Mouse (Mus musculus): ENCODE results near the gene Rapgef6.
"Not testable (repeated sequence)": the region's sequence is repeated elsewhere in the genome, so short reads cannot be mapped to it uniquely, and the experiment has no call there.

The Rapgef6 gene

DNA sequence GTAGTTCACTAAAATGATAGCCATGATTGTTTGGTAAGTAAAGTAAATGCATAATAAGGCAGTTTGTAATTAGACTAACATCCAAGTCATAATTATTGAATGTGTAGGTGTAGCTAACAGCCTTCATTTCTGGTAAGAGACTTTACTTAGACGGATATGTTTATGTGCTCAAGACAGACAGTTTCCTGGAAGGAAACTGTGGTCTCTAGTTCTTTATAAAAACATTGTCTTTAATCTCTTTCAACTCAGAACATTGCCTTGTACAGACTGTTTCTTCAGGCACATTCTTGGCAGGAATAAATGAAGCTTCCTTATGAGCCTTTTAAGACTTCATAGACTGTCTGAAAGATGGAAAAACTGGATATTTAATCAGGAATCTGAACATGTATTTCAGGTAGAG is 45.3 kb downstream of the Rapgef6 start:
- DNase-seq (ENCODE audit: low read depth, low spot score), result no peak

DNA sequence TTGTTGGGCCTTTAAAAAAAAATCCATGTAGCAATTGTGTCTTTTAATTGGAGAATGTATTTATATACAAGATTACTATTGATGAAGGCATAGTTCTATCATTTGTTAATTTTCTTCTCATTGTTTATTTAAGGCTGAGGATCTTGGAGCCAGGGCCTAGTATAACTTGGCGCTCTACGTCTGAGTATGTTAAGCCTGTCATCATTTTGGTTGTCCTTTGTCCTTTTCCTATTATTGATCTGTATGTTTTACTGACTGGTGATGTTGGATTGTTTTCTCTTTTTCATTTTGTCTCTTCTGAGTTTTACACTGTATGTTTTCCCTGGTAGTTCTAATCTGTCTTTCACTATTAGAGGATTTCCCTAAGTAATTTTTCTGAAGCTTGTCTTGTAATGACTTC is 52.1 kb downstream of the Rapgef6 start:
- DNase-seq (ENCODE audit: low read depth, low spot score), result no peak

DNA sequence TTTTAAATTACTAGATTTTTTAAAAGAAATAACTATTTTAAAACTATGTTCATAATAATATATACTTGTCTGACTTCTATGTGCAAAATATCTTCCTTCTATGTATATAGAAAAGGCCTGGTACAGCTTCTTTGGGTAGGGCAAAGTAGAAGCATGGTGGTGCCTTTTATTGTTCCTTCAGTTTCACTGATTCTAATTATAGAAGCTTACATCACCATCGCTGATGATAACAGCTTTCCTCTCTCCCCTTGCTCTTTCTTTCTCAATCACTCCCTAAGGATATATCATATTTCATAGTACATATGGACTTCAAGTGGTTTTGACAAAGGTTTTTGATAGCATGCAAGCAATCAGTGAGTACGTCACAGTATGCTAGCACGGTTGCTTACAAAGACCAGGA is 69.9 kb downstream of the Rapgef6 start:
- no peak for DNase-seq (ENCODE audit: low read depth, low spot score)

DNA sequence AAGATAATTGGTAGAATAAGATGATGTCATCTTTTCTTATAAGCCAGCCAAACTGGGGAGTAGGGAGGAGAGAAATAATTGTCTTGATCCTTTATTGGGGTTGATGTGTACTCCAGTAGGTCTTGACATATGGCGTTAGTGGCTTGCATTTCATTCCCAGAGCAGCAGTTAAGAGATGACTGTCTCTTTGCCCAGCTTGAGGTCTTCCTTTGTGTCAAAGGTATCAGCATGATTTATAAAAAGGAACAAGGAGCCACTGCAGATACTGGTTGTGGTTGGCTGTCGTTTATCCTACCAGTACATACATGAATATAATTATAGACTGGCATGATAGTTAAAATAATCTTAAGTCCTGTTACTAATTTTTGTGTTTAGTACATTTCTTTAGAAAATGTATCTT is 71.4 kb downstream of the Rapgef6 start:
- DNase-seq (ENCODE audit: low read depth, low spot score), result peak; percentile 80

DNA sequence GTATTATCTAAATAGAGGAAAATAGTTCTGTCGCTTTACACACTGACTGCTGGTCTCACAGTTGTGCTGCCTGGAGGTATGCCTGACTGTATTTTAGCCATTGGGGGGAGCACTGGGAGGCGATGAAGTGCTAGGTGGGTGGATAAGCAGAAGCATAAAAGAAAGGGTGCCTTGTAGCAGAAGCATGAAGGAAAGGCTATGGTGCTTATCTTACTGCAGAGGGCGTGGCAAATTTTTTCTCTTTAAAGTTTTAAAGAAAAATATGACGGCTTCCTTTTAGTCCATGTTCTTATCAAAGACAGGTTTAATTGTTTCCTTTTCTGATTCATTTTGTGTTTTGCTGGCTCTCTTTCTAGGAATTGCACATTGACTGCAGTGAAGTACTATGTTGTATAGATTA is 72.4 kb downstream of the Rapgef6 start:
- peak; percentile 80 for DNase-seq (ENCODE audit: low read depth, low spot score)

DNA sequence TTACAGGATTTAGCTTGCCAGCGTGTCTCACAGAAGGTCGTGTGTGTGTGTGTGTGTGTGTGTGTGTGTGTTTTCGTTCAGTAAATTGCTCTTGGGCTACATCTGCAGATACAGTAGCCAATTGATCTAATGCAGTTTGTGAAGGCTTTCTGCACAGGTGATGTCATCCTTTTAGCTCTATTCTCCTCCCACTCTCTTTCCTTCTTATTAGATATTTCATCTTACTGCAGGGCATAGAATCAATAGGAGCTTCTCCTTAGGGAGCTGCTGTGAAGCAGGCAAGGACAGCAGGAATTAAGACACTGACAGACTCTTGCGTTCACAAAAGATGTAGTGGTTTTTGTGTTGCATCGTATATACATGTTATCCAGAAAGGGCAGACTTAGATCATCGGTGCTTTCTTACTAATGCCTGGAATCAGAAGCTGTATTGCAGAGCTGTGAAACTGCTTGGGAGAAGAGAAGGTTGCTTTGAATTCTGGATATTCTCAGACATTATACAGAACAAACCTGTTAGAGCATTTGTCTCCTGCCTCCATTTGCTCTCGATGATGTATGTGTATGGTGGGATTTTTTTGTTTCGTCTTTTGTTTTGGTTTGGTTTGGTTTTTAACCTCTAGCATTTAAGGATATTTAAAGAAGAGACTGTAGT is 73.4 kb downstream of the Rapgef6 start:
- DNase-seq (ENCODE audit: low read depth, low spot score), result peak; percentile 70

DNA sequence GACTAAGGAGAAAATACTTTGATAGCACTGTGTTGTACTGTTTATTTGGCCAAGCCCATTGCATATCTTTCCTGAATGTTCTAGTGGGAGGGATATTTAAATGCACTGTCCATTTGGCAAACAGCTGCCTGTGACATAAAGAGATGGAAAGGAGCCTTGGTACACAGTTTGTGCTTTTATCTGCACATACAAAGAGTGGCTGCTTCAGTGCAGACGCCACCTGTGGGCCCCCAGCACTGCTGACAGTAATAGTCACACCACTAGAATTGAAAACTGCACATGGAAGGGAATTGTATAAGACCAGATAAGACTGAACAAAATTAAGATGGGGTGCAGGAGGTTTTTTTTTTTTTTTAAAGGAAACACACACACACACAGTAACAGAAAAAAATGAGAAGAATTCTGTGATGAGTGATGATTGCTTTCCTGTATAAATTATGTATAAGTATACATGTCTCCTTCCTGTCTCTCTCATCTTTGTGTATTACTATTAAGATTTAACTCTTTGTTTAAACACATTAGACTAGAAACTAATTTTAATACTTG is 75.3 kb downstream of the Rapgef6 start:
- DNase-seq (ENCODE audit: low read depth, low spot score), result peak; percentile 59

DNA sequence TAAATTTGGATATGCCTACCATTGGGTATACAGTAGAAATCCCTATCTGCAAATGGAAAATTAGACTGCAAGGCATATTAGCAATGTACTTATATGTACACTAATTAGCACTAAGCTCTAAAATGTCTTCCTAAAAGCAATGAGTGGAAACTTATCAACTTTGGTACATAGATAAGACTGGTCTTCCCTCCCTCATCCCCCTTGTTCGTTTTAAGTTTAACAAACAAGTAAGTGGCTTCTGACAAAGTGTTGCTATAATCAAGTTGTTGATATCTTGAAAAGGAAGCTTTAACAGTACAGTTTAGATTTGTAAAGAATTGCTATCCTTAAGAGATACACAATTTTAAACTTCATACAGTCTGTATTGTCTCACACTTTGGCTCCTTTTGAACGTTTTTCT is 78.5 kb downstream of the Rapgef6 start:
- DNase-seq (ENCODE audit: low read depth, low spot score), result no peak

DNA sequence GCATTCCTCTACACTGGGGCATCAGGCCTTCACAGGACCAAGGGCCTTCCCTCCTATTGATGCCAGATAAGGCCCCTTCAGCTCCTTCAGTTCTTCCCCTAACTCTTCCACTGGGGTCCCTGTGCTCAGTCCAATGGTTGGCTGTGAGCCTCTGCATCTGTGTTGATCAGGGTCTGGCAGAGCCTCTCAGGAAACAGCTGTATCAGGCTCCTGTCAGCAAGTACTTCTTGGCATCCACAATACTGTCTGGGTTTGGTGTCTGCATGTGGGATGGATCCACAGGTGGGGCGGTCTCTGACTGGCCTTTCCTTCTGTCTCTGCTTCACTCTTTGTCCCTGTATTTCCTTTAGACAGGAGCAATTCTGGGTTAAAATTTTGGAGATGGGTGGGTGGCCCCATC is 80.1 kb downstream of the Rapgef6 start:
- not testable (repeated sequence) for DNase-seq (ENCODE audit: low read depth, low spot score)

DNA sequence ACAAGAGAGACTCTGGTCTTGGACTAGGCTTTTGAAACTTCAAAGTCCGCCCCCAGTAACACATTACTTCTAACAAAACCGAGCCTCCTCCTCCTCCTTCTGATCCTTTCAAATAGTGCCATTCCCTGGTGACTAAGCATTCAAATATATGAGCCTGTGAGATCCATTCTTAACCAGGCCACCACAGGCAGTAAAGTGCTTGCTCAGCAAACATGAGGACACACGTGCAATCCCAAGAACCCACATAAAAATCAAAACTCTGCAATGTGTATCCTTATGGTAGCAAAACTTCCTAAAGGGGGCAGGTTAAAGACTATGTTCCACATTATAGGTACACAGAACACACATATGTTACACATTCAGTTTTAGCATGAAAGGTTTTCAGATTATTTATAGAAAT is 81.8 kb downstream of the Rapgef6 start:
- peak; percentile 25 for DNase-seq (ENCODE audit: low read depth, low spot score)

DNA sequence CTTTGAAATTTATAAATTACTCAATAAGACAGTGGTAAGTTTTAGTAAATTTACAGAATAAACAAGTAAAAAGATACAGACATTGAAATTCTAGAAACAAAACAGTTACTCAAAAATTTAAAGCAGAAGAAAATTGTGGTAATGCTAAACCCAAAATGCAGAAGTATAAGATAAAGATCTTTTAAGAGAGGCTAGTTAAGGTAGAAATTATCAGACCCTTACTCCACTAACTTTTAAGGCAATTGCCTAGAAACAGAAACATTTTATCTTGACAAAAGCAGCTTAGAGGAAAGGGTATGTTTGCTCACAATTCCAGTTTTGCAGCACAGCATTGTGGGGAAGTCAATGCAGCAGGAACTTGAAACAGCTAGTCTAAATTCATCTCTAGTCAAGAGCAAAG is 91.0 kb downstream of the Rapgef6 start:
- no peak for DNase-seq (ENCODE audit: low read depth, low spot score)

DNA sequence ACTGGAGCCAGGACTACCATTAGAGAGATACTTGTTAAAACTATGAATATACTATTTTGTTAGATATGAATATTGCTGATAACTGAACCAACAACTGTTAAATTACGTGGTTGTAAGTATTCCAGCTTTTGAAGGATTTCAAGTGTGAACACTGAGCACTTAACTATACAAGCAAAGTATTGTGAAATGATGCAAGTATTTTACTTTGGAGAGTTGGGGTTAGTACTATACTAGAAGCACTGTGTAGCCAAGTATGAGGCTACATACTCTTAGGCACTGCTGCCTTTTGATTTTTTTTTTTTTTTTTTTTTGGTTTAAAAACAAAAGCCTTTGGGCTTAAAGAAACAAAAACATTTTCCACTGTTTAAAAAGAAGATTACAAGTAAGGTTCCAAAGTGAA is 91.9 kb downstream of the Rapgef6 start:
- no peak for DNase-seq (ENCODE audit: low read depth, low spot score)

DNA sequence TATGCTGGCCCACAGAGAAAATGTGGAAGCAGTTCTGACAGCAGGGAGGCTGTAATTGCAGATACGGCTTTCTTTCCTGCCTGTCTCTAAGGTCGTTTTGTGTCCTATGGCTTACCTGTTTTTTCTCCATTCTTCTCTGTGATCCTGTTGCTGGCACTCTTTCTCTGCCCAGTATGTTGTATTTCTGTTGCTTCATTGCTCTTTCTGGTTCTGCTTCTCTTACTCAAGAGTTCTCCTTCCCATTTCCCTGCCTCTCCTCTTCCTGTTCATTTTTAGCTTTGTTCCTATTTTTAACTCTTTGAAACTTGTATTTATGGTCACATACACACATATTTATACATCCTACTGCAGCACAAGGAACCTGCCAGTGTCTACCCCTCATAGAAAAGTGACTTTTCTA is 96.2 kb downstream of the Rapgef6 start:
- no peak for DNase-seq (ENCODE audit: low read depth, low spot score)

DNA sequence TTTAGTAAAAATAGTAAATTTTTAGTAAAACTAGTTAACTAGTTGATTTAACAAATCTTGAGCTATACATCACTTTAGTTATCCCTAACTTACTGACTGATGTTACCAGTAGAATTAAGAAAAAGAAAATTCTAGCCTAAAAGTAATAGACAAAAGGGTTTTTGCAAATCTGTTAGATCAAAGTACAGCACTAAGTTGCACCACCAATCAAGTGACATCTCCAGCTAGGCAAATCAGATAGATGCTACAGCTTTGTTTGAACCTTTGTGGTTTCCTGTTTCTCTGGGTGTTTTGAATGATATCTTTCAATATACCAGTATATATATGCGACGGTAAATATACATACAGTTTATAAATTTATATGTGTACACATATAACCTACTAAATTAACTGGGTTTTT is 99.1 kb downstream of the Rapgef6 start:
- no peak for DNase-seq (ENCODE audit: low read depth, low spot score)

DNA sequence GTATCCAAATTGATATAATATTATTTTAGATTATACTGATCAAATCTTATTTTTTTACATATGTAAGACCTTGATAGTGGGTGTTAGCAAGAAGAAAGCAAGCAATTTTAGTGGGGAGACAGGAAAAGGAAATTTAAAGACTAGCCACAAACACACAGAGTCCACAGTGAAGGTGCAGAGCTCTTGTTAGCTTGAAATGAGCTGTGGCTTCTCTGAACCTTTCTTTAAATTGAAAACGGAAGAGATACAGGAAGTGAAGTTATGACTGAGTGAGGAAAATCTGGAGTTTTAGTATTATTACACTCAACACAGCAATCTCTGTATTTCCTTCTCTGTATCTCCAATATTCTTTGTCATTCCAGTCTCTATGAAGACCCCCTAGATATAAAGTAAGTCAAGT is 104.3 kb downstream of the Rapgef6 start:
- DNase-seq (ENCODE audit: low read depth, low spot score), result no peak

DNA sequence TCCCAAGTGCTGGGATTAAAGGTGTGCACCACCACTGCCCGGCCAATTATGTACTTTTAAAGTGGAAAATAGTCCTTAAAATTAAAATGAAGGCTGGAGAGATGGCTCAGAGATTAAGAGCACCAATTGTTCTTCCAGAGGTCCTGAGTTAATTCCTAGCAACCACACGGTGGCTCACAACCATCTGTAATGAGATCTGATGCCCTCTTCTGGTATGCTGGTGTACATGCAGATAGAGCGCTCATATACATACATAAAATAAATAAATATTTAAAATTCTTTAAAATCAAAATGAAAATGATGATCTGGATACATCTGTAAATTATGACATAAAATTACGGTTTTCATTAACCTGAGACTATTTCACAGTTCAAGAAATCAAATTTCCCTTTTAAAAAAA is 123.8 kb downstream of the Rapgef6 start:
- no peak for DNase-seq (ENCODE audit: low read depth, low spot score)

DNA sequence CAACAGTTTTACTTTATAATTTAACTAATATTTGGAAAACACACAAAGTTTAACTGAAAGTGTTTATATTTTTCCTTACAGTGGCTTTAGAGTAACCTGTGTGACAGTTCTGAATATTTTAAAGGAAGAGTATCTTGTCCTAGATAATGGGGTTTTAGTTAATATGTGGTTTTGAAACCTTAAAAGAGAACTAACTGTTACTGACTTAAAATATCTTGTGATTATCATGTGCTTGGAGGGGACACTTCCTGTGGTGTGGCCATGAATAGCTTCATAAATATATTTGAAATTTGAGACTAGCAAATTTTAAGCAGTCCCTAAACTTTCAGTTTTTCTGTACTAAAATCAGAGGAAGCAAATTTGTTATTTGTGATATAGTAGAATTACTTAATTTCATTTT is 125.9 kb downstream of the Rapgef6 start:
- no peak for DNase-seq (ENCODE audit: low read depth, low spot score)

DNA sequence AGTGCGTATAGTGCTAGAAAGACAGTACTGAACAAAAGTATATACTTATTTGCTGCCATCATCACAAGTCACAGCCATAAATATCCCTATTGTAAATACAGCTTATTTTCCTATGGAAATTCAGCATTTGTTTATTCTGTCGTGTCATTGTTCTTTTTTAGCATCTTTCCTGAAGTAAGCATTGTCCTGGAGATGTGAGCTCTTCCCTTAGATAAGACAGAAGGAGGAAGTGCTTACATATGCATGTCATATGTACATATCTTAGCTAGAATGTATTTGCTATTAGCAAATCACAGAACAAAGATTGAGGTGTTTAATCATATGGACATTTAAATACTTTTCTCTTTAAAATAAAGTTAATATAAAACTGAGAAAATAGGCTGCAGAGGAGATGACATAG is 132.8 kb downstream of the Rapgef6 start:
- no peak for DNase-seq (ENCODE audit: low read depth, low spot score)

DNA sequence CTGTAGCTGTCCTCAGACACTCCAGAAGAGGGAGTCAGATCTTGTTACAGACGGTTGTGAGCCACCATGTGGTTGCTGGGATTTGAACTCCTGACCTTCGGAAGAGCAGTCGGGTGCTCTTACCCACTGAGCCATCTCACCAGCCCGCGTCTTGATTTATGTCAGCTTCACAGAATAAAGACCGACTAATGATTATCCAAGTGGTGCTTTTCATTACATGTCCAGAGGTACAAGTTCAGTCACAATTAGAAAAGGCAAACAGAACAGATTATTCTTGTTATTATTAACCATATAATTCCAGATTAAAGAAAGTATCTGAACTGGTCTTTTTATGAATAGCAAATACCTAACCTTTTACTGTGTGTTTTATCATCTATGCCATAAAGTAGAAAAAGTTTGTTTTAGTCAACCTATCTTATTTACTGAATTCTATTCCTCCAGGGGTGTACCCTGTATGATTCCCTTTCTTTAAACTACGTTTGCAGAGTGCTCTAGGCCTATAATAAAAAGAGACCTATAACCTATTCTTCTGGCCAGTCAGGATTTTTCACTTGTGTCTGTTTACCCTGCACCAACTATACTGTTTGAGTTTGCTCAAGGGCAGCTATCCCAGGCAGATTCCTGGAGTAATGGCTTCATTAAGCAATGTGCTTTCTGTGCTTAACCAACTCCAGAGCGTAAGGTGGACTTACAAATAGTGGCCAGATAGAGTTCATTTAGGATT is 151.1 kb downstream of the Rapgef6 start:
- no peak for DNase-seq (ENCODE audit: low read depth, low spot score)

DNA sequence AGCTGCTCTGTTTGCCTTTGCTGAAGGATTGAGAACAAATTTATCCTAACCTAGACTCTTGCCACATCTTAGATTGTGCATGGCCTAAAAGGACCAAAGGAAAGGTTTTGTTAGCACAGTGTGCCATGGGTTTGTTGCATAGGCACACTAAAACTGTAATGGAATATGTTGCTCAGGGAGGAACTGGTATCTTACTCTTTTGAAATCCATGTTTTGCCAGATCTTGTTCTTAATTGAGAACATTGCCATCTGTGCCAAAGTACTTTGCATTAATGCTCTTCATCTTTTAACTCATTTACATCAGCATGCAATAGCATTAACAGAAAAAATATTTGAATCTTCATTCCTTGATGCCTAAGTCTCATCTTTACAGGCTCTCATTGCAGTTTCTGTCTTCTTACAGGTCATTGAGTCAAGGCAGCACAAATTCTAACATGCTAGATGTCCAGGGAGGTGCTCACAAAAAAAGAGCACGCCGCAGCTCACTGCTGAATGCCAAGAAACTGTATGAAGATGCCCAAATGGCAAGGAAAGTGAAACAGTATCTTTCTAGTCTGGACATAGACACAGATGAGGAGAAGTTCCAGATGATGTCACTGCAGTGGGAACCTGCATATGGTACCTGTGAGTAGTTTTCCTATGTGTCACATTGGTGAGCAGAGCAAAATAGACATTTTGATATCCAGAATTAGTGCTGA is 153.3 kb downstream of the Rapgef6 start:
- DNase-seq (ENCODE audit: low read depth, low spot score), result peak; percentile 59

DNA sequence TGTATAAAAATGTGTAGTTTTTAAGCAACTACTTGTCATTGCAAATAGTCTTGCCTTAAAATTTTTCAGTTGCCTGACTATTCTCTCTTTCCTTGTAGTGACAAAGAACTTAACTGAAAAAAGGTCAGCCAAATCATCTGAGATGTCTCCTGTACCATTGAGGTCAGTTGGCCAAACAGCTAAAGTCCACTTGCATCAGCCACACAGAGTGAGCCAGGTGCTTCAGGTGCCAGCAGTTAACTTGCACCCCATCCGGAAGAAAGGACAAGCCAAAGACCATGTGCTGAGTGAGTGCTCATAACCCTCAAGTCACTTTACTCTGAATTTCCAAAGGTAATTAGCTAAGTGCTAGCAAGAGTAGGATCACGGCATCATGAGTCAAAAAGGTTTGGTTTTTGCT is 156.5 kb downstream of the Rapgef6 start:
- no peak for DNase-seq (ENCODE audit: low read depth, low spot score)

DNA sequence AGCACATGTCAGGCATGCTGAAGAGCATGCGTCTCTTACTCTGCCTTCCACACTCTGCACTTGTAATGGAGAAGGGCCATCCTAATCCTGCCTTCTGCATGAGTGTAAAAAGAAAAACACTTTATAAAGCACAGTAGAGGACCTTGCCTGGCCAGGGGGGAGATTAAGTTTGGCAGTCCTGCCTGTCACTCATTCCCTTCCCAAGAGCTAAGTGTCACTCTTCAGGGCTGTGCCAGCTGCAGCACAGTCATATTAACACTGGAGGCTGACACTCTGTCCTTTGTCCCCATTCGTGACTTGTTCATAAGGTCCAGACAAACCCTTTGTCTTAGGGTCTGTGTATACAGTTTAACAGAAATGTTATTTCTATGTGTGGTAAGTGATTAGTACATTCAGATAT is 162.2 kb downstream of the Rapgef6 start:
- no peak for DNase-seq (ENCODE audit: low read depth, low spot score)

DNA sequence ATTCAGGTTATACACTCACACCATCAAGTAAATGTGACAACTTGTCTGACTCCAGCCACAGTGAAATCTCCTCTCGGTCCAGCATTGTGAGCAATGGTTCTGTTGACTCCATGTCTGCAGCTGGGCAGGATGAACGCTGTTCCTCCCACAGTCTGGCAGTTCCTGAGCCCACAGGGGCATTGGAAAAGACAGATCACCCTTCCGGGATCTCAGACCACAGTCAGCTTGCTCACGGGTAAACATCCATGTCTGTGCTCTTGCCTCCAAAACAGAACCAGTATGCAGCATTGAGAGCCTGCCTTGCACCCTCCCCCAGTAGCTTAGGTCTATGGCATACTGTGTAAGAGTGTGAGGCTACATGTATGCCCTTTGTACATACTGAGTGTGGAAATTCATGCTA is 167.5 kb downstream of the Rapgef6 start:
- no peak for DNase-seq (ENCODE audit: low read depth, low spot score)

Measured in brain, adult 2 months (tissue).